Comparison of ENCODE assay signal across 23 mouse cellular contexts in the genomic region with DNA sequence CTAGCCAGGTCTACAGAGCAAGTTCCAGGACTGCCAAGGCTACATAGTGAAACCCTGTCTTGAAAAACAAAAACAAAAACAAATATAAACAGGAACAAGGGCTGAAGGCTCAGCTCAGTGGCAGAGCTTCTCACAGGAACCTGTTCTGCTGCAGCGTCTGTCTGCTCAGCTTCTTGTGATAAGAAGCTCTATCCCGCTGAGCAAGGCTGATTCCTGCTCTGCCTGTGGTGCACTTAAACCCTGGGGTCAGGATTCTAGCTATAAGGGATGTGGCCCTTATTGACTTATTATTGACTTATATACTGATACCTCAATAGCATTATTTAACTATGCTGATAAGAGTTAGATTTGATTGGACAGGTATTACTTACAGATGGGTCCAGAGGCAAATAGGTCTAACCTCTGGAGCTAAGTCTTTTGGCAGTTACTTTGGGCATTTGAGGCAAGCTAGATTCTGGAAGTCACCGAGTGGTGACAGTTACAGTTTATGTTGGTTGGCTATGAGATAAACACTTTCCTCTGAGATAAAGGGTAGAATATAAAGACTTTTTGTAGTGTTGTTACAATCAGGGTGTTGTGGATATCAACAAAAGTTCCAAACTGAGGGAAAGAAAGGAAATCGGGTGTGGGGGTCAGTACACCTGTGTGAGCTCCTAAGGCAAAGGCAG. TPM values are rescaled to one million over a fixed set of nuclear protein-coding genes. Genes with fewer than 3 reads are reported as not detected.
DNase-seq lines count a peak whose midpoint lies in the region; ATAC-seq and TF ChIP-seq lines count a peak whose summit lies in the region.
"Had no signal": no experiment of that assay in that cellular context is flagged by ENCODE, and none has a peak within 500 bp of the region (broad histone marks: within the 10 kb centered on the region; RNA-seq: fewer than 3 reads in every experiment).

No protein-coding gene starts in this region.

- 61% methylated on average over 4 of the region's 4 CpGs for WGBS in intestine, embryonic 16.5 days
- WGBS in intestine, embryonic 15.5 days = 63% methylated on average over 4 of the region's 4 CpGs
- WGBS in intestine, postnatal 0 days = 53% methylated on average over 4 of the region's 4 CpGs
- 32% methylated on average over 4 of the region's 4 CpGs for WGBS in small intestine, adult 2 months
- 88% methylated on average over 4 of the region's 4 CpGs for WGBS in forebrain, embryonic 10.5 days

- no peaks in the 10 kb centered on the region for H3K9me3 ChIP-seq in intestine, embryonic 16.5 days (ENCODE audit: control insufficient read depth, low read length)
- no peaks in the 10 kb centered on the region for H3K9me3 ChIP-seq in intestine, embryonic 15.5 days
- H3K9me3 ChIP-seq in intestine, postnatal 0 days (ENCODE audit: control insufficient read depth) = no peaks in the 10 kb centered on the region
- no peaks in the 10 kb centered on the region for H3K9me3 ChIP-seq in forebrain, embryonic 10.5 days
- H3K9me3 ChIP-seq: embryonic facial prominence, embryonic 12.5 days; embryonic facial prominence, embryonic 15.5 days; forebrain, embryonic 12.5 days; forebrain, embryonic 15.5 days; heart, embryonic 12.5 days; heart, embryonic 15.5 days had no signal

- H3K4me3 ChIP-seq in intestine, embryonic 16.5 days (ENCODE audit: low read length) = no peak overlapping the region
- H3K4me3 ChIP-seq in intestine, embryonic 15.5 days (replicated peaks) = no peak overlapping the region
- no peak overlapping the region for H3K4me3 ChIP-seq in intestine, postnatal 0 days (ENCODE audit: low read depth, low read length)
- no peak overlapping the region for H3K4me3 ChIP-seq in small intestine, adult 2 months (ENCODE audit: low read depth, low read length)
- no peak overlapping the region for H3K4me3 ChIP-seq in forebrain, embryonic 10.5 days
- H3K4me3 ChIP-seq: embryonic facial prominence, embryonic 12.5 days; embryonic facial prominence, embryonic 15.5 days; forebrain, embryonic 12.5 days; forebrain, embryonic 15.5 days; heart, adult 2 months; heart, embryonic 12.5 days; heart, embryonic 15.5 days had no signal

- no peak overlapping the region for H3K9ac ChIP-seq in intestine, embryonic 16.5 days (ENCODE audit: low read depth, low read length)
- H3K9ac ChIP-seq in intestine, embryonic 15.5 days = no peak overlapping the region
- no peak overlapping the region for H3K9ac ChIP-seq in intestine, postnatal 0 days (ENCODE audit: low read depth, low read length)
- H3K9ac ChIP-seq: embryonic facial prominence, embryonic 12.5 days; embryonic facial prominence, embryonic 15.5 days; forebrain, embryonic 12.5 days; forebrain, embryonic 15.5 days; heart, embryonic 12.5 days; heart, embryonic 15.5 days; hindbrain, embryonic 14.5 days had no signal

- no peaks in the 10 kb centered on the region for H3K27me3 ChIP-seq in intestine, embryonic 16.5 days (replicated peaks; ENCODE audit: control insufficient read depth, insufficient read depth, low read length)
- no peaks in the 10 kb centered on the region for H3K27me3 ChIP-seq in intestine, embryonic 15.5 days (replicated peaks)
- H3K27me3 ChIP-seq in intestine, postnatal 0 days (replicated peaks; ENCODE audit: control insufficient read depth, insufficient read depth, low read length) = no peaks in the 10 kb centered on the region
- no peaks in the 10 kb centered on the region for H3K27me3 ChIP-seq in small intestine, adult 2 months (ENCODE audit: control insufficient read depth, insufficient read depth, low read length)
- no peaks in the 10 kb centered on the region for H3K27me3 ChIP-seq in forebrain, embryonic 10.5 days (ENCODE audit: poor library complexity, severe bottlenecking)
- H3K27me3 ChIP-seq: embryonic facial prominence, embryonic 12.5 days; embryonic facial prominence, embryonic 15.5 days; heart, embryonic 12.5 days; heart, embryonic 15.5 days had no signal

- H3K4me2 ChIP-seq in intestine, embryonic 16.5 days (ENCODE audit: low read depth, low read length) = no peak overlapping the region
- no peak overlapping the region for H3K4me2 ChIP-seq in intestine, embryonic 15.5 days (replicated peaks)
- no peak overlapping the region for H3K4me2 ChIP-seq in intestine, postnatal 0 days (replicated peaks; ENCODE audit: low read depth)
- H3K4me2 ChIP-seq: embryonic facial prominence, embryonic 12.5 days; embryonic facial prominence, embryonic 15.5 days; forebrain, embryonic 12.5 days; forebrain, embryonic 15.5 days; heart, embryonic 12.5 days; heart, embryonic 15.5 days; hindbrain, embryonic 14.5 days had no signal

- H3K4me1 ChIP-seq in intestine, embryonic 16.5 days (ENCODE audit: control insufficient read depth, insufficient read depth, low read length) = no peaks in the 10 kb centered on the region
- no peaks in the 10 kb centered on the region for H3K4me1 ChIP-seq in intestine, embryonic 15.5 days (replicated peaks)
- 0 out of 2 replicates have a peak, but pooled peaks cover 2% of the 10 kb centered on the region for H3K4me1 ChIP-seq in intestine, postnatal 0 days (replicated peaks; ENCODE audit: control insufficient read depth, insufficient read depth, low read length)
- peaks cover 7% of the 10 kb centered on the region; the same call in 1 of the 2 replicates for H3K4me1 ChIP-seq in small intestine, adult 2 months (ENCODE audit: control insufficient read depth, insufficient read depth, insufficient read length, low read length)
- H3K4me1 ChIP-seq in forebrain, embryonic 10.5 days = peaks cover 13% of the 10 kb centered on the region
- H3K4me1 ChIP-seq: embryonic facial prominence, embryonic 12.5 days; embryonic facial prominence, embryonic 15.5 days had no signal

- DNase-seq in forebrain, embryonic 10.5 days (ENCODE audit: extremely low spot score, low spot score) = no peak
- no peak for DNase-seq in thymus, adult 18-20 months
- DNase-seq: adrenal gland, adult 2 months; adrenal gland, postnatal 14 days; cerebellum, adult 11 months; cerebellum, adult 2 months; cerebellum, adult 9-11 months; cerebellum, postnatal 25 days; gastrocnemius, postnatal 25 days; heart, adult 2 months; heart, postnatal 10 days; heart, postnatal 4 days had no signal

- no peaks in the 10 kb centered on the region for H3K36me3 ChIP-seq in intestine, embryonic 16.5 days (ENCODE audit: control insufficient read depth, insufficient read depth, low read length)
- no peaks in the 10 kb centered on the region for H3K36me3 ChIP-seq in intestine, embryonic 15.5 days
- H3K36me3 ChIP-seq in intestine, postnatal 0 days (ENCODE audit: control insufficient read depth, insufficient read depth) = no peaks in the 10 kb centered on the region
- no peaks in the 10 kb centered on the region for H3K36me3 ChIP-seq in small intestine, adult 2 months (ENCODE audit: control insufficient read depth, insufficient read depth, low read length)
- no peaks in the 10 kb centered on the region for H3K36me3 ChIP-seq in forebrain, embryonic 10.5 days (replicated peaks)
- H3K36me3 ChIP-seq: embryonic facial prominence, embryonic 12.5 days; embryonic facial prominence, embryonic 15.5 days; forebrain, embryonic 12.5 days; forebrain, embryonic 15.5 days; heart, embryonic 12.5 days; heart, embryonic 15.5 days had no signal

- no peak for TF ChIP-seq CTCF in intestine, postnatal 0 days (IDR thresholded peaks at IDR 0.05; ENCODE audit: low read depth)
- no peak for TF ChIP-seq CTCF in small intestine, adult 2 months (IDR thresholded peaks at IDR 0.05; ENCODE audit: extremely low read depth, insufficient read length, insufficient replicate concordance, low read depth, low read length)

- no peak for TF ChIP-seq POLR2A in small intestine, adult 2 months (IDR thresholded peaks at IDR 0.05; ENCODE audit: low read depth, low read length)

- no peak overlapping the region for H3K27ac ChIP-seq in intestine, embryonic 16.5 days (ENCODE audit: low read length)
- no peak overlapping the region for H3K27ac ChIP-seq in intestine, embryonic 15.5 days
- H3K27ac ChIP-seq in intestine, postnatal 0 days (ENCODE audit: low read depth, low read length) = no peak overlapping the region
- peak overlapping the region; percentile 79 for H3K27ac ChIP-seq in small intestine, adult 2 months (ENCODE audit: insufficient read depth, low read depth, low read length)
- no peak overlapping the region for H3K27ac ChIP-seq in forebrain, embryonic 10.5 days
- H3K27ac ChIP-seq: embryonic facial prominence, embryonic 12.5 days; embryonic facial prominence, embryonic 15.5 days; forebrain, embryonic 12.5 days; forebrain, embryonic 15.5 days; heart, adult 2 months; heart, embryonic 15.5 days; hindbrain, embryonic 14.5 days had no signal

- peak; percentile 56; the same call in 1 of the 2 replicates for ATAC-seq in intestine, embryonic 16.5 days
- no peak for ATAC-seq in intestine, embryonic 15.5 days
- ATAC-seq in intestine, postnatal 0 days = 0 out of 2 replicates have a peak, but pooled peaks have one; percentile 38
- ATAC-seq: forebrain, embryonic 15.5 days had no signal

RNA-seq across cellular contexts. Expression of gene Ggact, which starts 48.0 kb away (rescaled TPM):
- polyA plus RNA-seq in intestine, embryonic 16.5 days (2015; fragmentation: Nextera tagmentation; extraction: Ambion mirVana) = 49.1 and 50.4 TPM in 2 replicates
- polyA plus RNA-seq in intestine, embryonic 15.5 days (2015; fragmentation: Nextera tagmentation; extraction: Ambion mirVana) = 45.1 and 50.3 TPM in 2 replicates
- 59.5 and 64.1 TPM in 2 replicates for polyA plus RNA-seq in intestine, postnatal 0 days (2015; fragmentation: Nextera tagmentation; extraction: Ambion mirVana)
- 69.8 and 151 TPM in 2 replicates for polyA plus RNA-seq in small intestine, adult 2 months (2012; rRNA removed)
- polyA plus RNA-seq in forebrain, embryonic 10.5 days (2016; fragmentation: Nextera tagmentation; extraction: Ambion mirVana) = 5.9 and 7.4 TPM in 2 replicates
